Mouse (Mus musculus) ovary, adult 2 months (tissue): ENCODE measurements around the gene Cytl1. TPM values are rescaled to one million over a fixed set of nuclear protein-coding genes. Genes with fewer than 3 reads are reported as not detected.

Experiments used
- polyA plus RNA-seq: library from polyadenylated mRNA; depleted of rRNA; stranded (reverse); fragments of >200 nt; gene quantifications from 2 replicates; pipeline ENCODE4 v1.2.3, GENCODE M21; 2012; rRNA removed

Gene Cytl1
- 3.4 and 4.7 TPM in 2 replicates for polyA plus RNA-seq

DNA sequence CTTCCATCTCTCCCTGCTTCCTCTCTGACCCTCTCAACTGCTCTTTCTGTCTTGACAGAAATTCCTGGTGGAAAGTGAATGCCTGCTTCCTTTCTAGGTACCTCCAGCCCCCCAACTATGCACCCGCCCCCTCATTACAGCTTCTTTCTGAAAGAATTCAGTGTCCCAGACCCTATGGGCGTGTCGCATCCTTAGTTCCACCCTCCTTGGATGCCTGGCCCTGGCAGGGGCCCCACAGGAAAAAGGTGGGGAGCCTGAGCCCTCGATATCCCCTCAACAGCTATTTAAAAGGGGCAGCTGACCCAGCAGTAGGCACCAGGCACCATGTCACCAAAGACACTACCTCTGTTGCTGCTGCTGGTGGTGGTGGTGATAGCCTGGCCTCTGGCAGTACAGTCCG lies at the start of gene Cytl1:
Gene Cytl1 (plus strand): TSS at position 296 of the 400 bp plus-strand sequence.

DNA sequence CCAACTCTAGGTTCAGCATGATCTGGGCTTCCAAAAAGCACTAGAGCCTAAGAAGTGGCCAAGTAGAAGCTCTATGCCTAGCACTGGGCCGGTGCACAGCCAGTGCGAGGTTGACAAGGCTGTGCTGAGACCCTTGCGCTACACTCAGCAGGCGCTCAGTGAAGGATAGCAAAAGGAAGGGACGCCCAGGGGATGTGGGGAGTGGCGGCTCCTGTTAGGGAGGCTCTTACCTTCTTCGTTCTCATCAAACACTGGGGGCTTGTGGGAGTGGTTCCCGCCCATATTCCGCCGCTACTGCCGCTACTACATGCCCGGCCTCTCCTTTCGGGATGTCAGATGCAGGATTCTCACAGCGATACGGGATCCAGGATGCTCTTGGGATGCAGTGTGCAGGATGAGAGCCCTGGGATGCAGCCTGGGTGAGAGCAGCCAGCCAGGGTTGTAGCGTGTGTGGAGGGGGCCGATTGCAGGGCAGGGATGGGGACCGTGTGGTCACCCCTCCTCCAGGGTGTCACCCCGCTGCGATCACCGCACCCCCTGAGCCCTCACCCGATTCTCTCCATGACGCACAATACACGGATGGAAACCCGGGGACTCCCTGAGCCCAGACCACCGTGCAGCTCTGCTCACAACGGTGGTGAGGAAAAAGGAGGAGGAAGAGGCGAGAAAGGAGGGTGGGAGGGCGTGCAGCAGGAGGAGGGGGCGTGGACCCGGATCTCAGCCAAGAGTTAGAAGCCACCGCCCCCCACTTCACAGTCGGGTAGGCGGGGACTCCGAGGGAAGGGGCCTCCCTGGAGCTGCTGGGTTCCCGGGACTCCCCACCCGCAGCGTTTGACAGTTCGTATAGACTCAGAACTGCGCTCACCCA lies 18.6 kb upstream of the Cytl1 start, which contains the start of gene Stk32b:
Gene Stk32b (minus strand): TSS at position 667 of the 868 bp plus-strand sequence.

Other genes starting within 250 kb of the Cytl1 start
- 0.44 and 0.46 TPM in 2 replicates for gene Stk32b, start 18.3 kb upstream of the Cytl1 start, polyA plus RNA-seq
- 34.8 and 37.5 TPM in 2 replicates for gene Msx1, start 89.1 kb downstream of the Cytl1 start, polyA plus RNA-seq